8 mouse cellular contexts compared by ENCODE assay signal in the genomic region with DNA sequence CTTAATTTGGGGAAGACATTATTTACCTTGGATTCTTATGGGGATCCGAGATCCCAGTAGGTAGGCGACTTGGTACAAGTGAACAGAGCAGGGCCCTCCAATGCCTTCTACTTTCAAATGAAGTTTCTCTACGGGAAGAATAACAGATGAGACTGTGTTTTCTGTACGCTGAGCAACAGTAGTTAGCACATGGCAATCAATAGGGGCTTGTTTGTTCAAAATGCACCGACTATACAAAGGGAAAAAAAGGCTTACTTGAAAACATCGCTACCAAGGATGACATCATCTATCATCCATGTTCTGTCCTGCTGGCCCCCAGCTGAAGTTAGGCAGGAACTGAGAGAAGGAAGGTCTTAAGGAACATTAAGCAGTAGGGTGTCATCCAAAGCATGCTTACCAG. TPM values are rescaled to one million over a fixed set of nuclear protein-coding genes. Genes with fewer than 3 reads are reported as not detected.
DNase-seq lines count a peak whose midpoint lies in the region; ATAC-seq and TF ChIP-seq lines count a peak whose summit lies in the region.

A gene (plus strand): TSS at position 301 of the 400 bp plus-strand sequence.

- no peak for DNase-seq in lung, postnatal 0 days (ENCODE audit: low spot score)
- DNase-seq in lung, postnatal 10 days, result no peak
- no peak for DNase-seq in heart, postnatal 10 days
- no peak for DNase-seq in limb, embryonic 10.5 days (ENCODE audit: low spot score)
- no peak for DNase-seq in urinary bladder, postnatal 4 days (ENCODE audit: low spot score in 2 of 2)
- DNase-seq in cerebellum, adult 9-11 months, result no peak

- no peak for TF ChIP-seq EP300 in lung, postnatal 0 days (IDR thresholded peaks at IDR 0.05)

- no peak for TF ChIP-seq CTCF in lung, postnatal 0 days (IDR thresholded peaks at IDR 0.05)

- H3K9me3 ChIP-seq in lung, postnatal 0 days (ENCODE audit: low read length), result no peaks in the 10 kb centered on the region
- no peaks in the 10 kb centered on the region for H3K9me3 ChIP-seq in limb, embryonic 10.5 days (replicated peaks)
- no peaks in the 10 kb centered on the region for H3K9me3 ChIP-seq in neural tube, embryonic 15.5 days (replicated peaks)

- 90% methylated on average over 6 of the region's 6 CpGs for WGBS in lung, postnatal 0 days
- WGBS in limb, embryonic 10.5 days, result 90% methylated on average over 6 of the region's 6 CpGs
- WGBS in neural tube, embryonic 15.5 days, result 78% methylated on average over 6 of the region's 6 CpGs

- H3K36me3 ChIP-seq in lung, postnatal 0 days (ENCODE audit: insufficient read depth, low read length), result no peaks in the 10 kb centered on the region
- no peaks in the 10 kb centered on the region for H3K36me3 ChIP-seq in limb, embryonic 10.5 days
- no peaks in the 10 kb centered on the region for H3K36me3 ChIP-seq in neural tube, embryonic 15.5 days

- peak within 1 kb of the TSS; percentile 94; the same call in 1 of the 2 replicates for H3K27ac ChIP-seq in lung, postnatal 0 days (ENCODE audit: low read length)
- H3K27ac ChIP-seq in limb, embryonic 10.5 days, result peak within 1 kb of the TSS; percentile 89
- H3K27ac ChIP-seq in neural tube, embryonic 15.5 days (replicated peaks), result no peak within 1 kb of the TSS

- intact Hi-C loops in heart, postnatal 10 days (cut with DNase I), result no loop called here

- H3K4me3 ChIP-seq in lung, postnatal 0 days (ENCODE audit: low read depth, low read length), result no peak within 1 kb of the TSS
- no peak within 1 kb of the TSS for H3K4me3 ChIP-seq in limb, embryonic 10.5 days
- no peak within 1 kb of the TSS for H3K4me3 ChIP-seq in neural tube, embryonic 15.5 days (replicated peaks)

- no peak within 1 kb of the TSS for H3K9ac ChIP-seq in lung, postnatal 0 days (replicated peaks; ENCODE audit: low read depth)
- no peak within 1 kb of the TSS for H3K9ac ChIP-seq in neural tube, embryonic 15.5 days (replicated peaks)

- H3K4me1 ChIP-seq in lung, postnatal 0 days (ENCODE audit: insufficient read depth, low read depth, low read length), result peaks cover 12% of the 10 kb centered on the region; the same call in 1 of the 2 replicates
- H3K4me1 ChIP-seq in limb, embryonic 10.5 days, result peaks cover 28% of the 10 kb centered on the region
- peaks cover 4% of the 10 kb centered on the region; the same call in 1 of the 2 replicates for H3K4me1 ChIP-seq in neural tube, embryonic 15.5 days

- no peak for ATAC-seq in lung, postnatal 0 days
- ATAC-seq in erythroid progenitor cell, adult 5-6 weeks (replicated peaks; ENCODE audit: low FRiP score, poor library complexity, severe bottlenecking), result no peak
- no peak for ATAC-seq in neural tube, embryonic 15.5 days (ENCODE audit: low FRiP score)

- no peak within 1 kb of the TSS for H3K4me2 ChIP-seq in lung, postnatal 0 days (replicated peaks; ENCODE audit: low read depth, low read length)
- no peak within 1 kb of the TSS for H3K4me2 ChIP-seq in neural tube, embryonic 15.5 days

- H3K27me3 ChIP-seq in lung, postnatal 0 days (replicated peaks; ENCODE audit: insufficient read depth, low read length), result no peaks in the 10 kb centered on the region
- no peaks in the 10 kb centered on the region for H3K27me3 ChIP-seq in limb, embryonic 10.5 days (ENCODE audit: low read depth, poor library complexity, severe bottlenecking)
- H3K27me3 ChIP-seq in neural tube, embryonic 15.5 days (replicated peaks), result no peaks in the 10 kb centered on the region

RNA-seq across cellular contexts. Expression of the gene that starts here (rescaled TPM):
- 404 and 424 TPM in 2 replicates for polyA plus RNA-seq in lung, postnatal 0 days (2015; fragmentation: Nextera tagmentation; extraction: Ambion mirVana)
- total RNA-seq in erythroid progenitor cell, adult 5-6 weeks (2015; ENCODE audit: low replicate concordance), result 375 and 377 TPM in 2 replicates
- total RNA-seq in erythroid progenitor cell, adult 5-6 weeks (2017; ENCODE audit: low replicate concordance), result 88.5 and 112 TPM in 2 replicates
- total RNA-seq in heart, postnatal 10 days (2021), result 100 to 1,000 TPM; 257 to 282 TPM
- polyA plus RNA-seq in limb, embryonic 10.5 days (2016; fragmentation: Nextera tagmentation; extraction: Ambion mirVana), result 26.6 and 32.4 TPM in 2 replicates
- polyA plus RNA-seq in neural tube, embryonic 15.5 days (2015; fragmentation: Nextera tagmentation; extraction: Ambion mirVana), result 142 and 158 TPM in 2 replicates
